Mouse (Mus musculus) kidney, embryonic 14.5 days (tissue): ENCODE measurements around the gene Ssb. TPM values are rescaled to one million over a fixed set of nuclear protein-coding genes. Genes with fewer than 3 reads are reported as not detected.
A peak's percentile ranks its signal among the peaks of the same experiment; 100 is the strongest.
"Not testable (repeated sequence)": the region's sequence is repeated elsewhere in the genome, so short reads cannot be mapped to it uniquely, and the experiment has no call there.

Experiments used
- ATAC-seq: fragments of 200-750 bp; cut with Nextera tagmentation; 2 replicates; pipeline ENCODE4 v1.8.0; 2017; ENCODE audit warnings: moderate number of reproducible peaks, mild to moderate bottlenecking, moderate TSS enrichment, moderate library complexity; ENCODE audit not compliant: low FRiP score, low TSS enrichment
- H3K27ac ChIP-seq: fragments of 300-500 bp; sonication (generic); 2 replicates; pipeline ENCODE4 v1.5.1; 2014; ENCODE audit warnings: low read depth, mild to moderate bottlenecking, low read length, moderate library complexity, mixed read lengths
- H3K27me3 ChIP-seq: fragments of 300-500 bp; sonication (generic); 2 replicates; pipeline ENCODE4 v1.6.1; 2014; ENCODE audit warnings: mild to moderate bottlenecking, low read length; ENCODE audit not compliant: control insufficient read depth, insufficient read depth
- H3K36me3 ChIP-seq: fragments of 300-500 bp; sonication (generic); 2 replicates; pipeline ENCODE4 v1.6.1; 2014; ENCODE audit warnings: low read length, mixed read lengths; ENCODE audit not compliant: control insufficient read depth, insufficient read depth
- H3K4me1 ChIP-seq: fragments of 300-500 bp; sonication (generic); 2 replicates; pipeline ENCODE4 v1.6.1; 2014; ENCODE audit warnings: low read length, mixed read lengths; ENCODE audit not compliant: control insufficient read depth, insufficient read depth
- H3K4me2 ChIP-seq: fragments of 300-500 bp; sonication (generic); replicated peaks from 2 replicates; pipeline ENCODE4 v1.6.1; 2014; ENCODE audit warnings: low read depth, mild to moderate bottlenecking, low read length
- H3K4me3 ChIP-seq: fragments of 300-500 bp; sonication (generic); 2 replicates; pipeline ENCODE4 v1.5.1; 2014; ENCODE audit warnings: mild to moderate bottlenecking, low read length
- H3K9ac ChIP-seq: fragments of 300-500 bp; sonication (generic); 2 replicates; pipeline ENCODE4 v1.6.1; 2014; ENCODE audit warnings: low read depth, mild to moderate bottlenecking, low read length, moderate library complexity
- H3K9me3 ChIP-seq: fragments of 300-500 bp; sonication (generic); 2 replicates; pipeline ENCODE4 v1.6.1; 2016; ENCODE audit warnings: low read length; ENCODE audit not compliant: control insufficient read depth
- WGBS: fragments of 180-500 bp; shearing (Covaris S2); extraction: QIAGEN DNeasy Blood & Tissue Kit; methylation state at CpG from one replicate; pipeline ENCODE4 v1.1.7; 2014; 5-methylcytosine and 5-hydroxymethylcytosine counted together
- polyA plus RNA-seq: library from polyadenylated mRNA; unstranded; fragments of >200 nt; fragmentation: Nextera tagmentation; extraction: Ambion mirVana; gene quantifications from 2 replicates; pipeline ENCODE4 v1.2.1, GENCODE M21; 2014

Ssb gene
- polyA plus RNA-seq, 1 experiment from 2014 or later: 387 TPM

- H3K36me3 ChIP-seq: no peaks in the 10 kb centered on the region; the same call in 1 of the 2 replicates
- H3K4me1 ChIP-seq: peaks cover 4% of the 10 kb centered on the region; the same call in 1 of the 2 replicates
- no peaks in the 10 kb centered on the region for H3K9me3 ChIP-seq
- WGBS: under 1% methylated on average over 55 of the region's 55 CpGs
- peak overlapping the region; percentile 57 for H3K27ac ChIP-seq
- no peaks in the 10 kb centered on the region for H3K27me3 ChIP-seq
- H3K9ac ChIP-seq: peak overlapping the region; percentile 96
- peak overlapping the region; percentile 98 for H3K4me3 ChIP-seq
- H3K4me2 ChIP-seq: peak overlapping the region; percentile 80
- peak; percentile 71 for ATAC-seq
Measured at GRCm38 (mm10) chr2:69897618-69898575, 36.5 kb downstream of the Ssb start.

GRCm38 (mm10) chr2:69903541-69903940, 42.2 kb downstream of the Ssb start:
- no peak for ATAC-seq
- Histone ChIP-seq H3K4me2 (no peak overlapping the region), H3K9me3 (no peaks in the 10 kb centered on the region), H3K27me3 (no peaks in the 10 kb centered on the region), H3K36me3 (no peaks in the 10 kb centered on the region; the same call in 1 of the 2 replicates), H3K9ac (no peak overlapping the region), H3K27ac (no peak overlapping the region), H3K4me1 (peaks cover 4% of the 10 kb centered on the region; the same call in 1 of the 2 replicates), H3K4me3 (no peak overlapping the region)
- WGBS: 95% methylated on average over 3 of the region's 3 CpGs

GRCm38 (mm10) chr2:69907394-69907793, 46.0 kb downstream of the Ssb start:
- ATAC-seq, H3K4me3 ChIP-seq, H3K27me3 ChIP-seq, H3K9ac ChIP-seq, H3K9me3 ChIP-seq, H3K27ac ChIP-seq, H3K4me2 ChIP-seq, H3K4me1 ChIP-seq, H3K36me3 ChIP-seq: not testable (repeated sequence)
- WGBS: 88% methylated on average over 4 of the region's 4 CpGs

GRCm38 (mm10) chr2:69912801-69913200, 51.4 kb downstream of the Ssb start:
- ATAC-seq: no peak
- Histone ChIP-seq H3K4me1 (no peaks in the 10 kb centered on the region), H3K4me2 (no peak overlapping the region), H3K27me3 (no peaks in the 10 kb centered on the region), H3K36me3 (peaks cover 16% of the 10 kb centered on the region), H3K4me3 (no peak overlapping the region), H3K27ac (no peak overlapping the region), H3K9ac (no peak overlapping the region), H3K9me3 (no peaks in the 10 kb centered on the region)
- WGBS: 43% methylated on average over 2 of the region's 2 CpGs

- H3K9ac ChIP-seq: no peak overlapping the region
- WGBS: 94% methylated on average over 3 of the region's 3 CpGs
Measured at GRCm38 (mm10) chr2:69917301-69917700, 55.9 kb downstream of the Ssb start.

More at GRCm38 (mm10) chr2:69917301-69917700, 55.9 kb downstream of the Ssb start:
- Histone ChIP-seq H3K27ac (no peak overlapping the region), H3K4me2 (no peak overlapping the region), H3K4me3 (no peak overlapping the region), H3K4me1 (no peaks in the 10 kb centered on the region), H3K9me3 (no peaks in the 10 kb centered on the region), H3K27me3 (no peaks in the 10 kb centered on the region), H3K36me3 (peaks cover 27% of the 10 kb centered on the region)
- ATAC-seq: no peak

Other genes with a start within 250 kb of the Ssb start
- gene Bbs5, start 214.4 kb upstream of the Ssb start, polyA plus RNA-seq: 19.7 and 24.1 TPM in 2 replicates
- 0.32 and 0.39 TPM in 2 replicates for gene Klhl41, start 191.4 kb upstream of the Ssb start, polyA plus RNA-seq
- 10.2 and 18.4 TPM in 2 replicates for gene Fastkd1, start 148.0 kb upstream of the Ssb start, polyA plus RNA-seq
- gene Ppig, start 139.0 kb upstream of the Ssb start, polyA plus RNA-seq: 151 and 156 TPM in 2 replicates
- 3.0 and 3.2 TPM in 2 replicates for gene Ccdc173, start 72.0 kb upstream of the Ssb start, polyA plus RNA-seq
- 21.7 and 25.1 TPM in 2 replicates for gene Phospho2, start 71.9 kb upstream of the Ssb start, polyA plus RNA-seq
- 26.2 and 32.8 TPM in 2 replicates for gene Klhl23, start 39.6 kb upstream of the Ssb start, polyA plus RNA-seq
- 47.8 and 50.1 TPM in 2 replicates for gene Mettl5, start 24.1 kb downstream of the Ssb start, polyA plus RNA-seq
- gene Ubr3, start 35.7 kb downstream of the Ssb start, polyA plus RNA-seq: 18.6 and 20.7 TPM in 2 replicates
- gene Myo3b, start 177.6 kb downstream of the Ssb start, polyA plus RNA-seq: 0.39 and 0.77 TPM in 2 replicates